Mouse (Mus musculus) ES-E14 (cell line): ENCODE measurements around the gene Stkld1. TPM values are rescaled to one million over a fixed set of nuclear protein-coding genes. Genes with fewer than 3 reads are reported as not detected.
A peak's percentile ranks its signal among the peaks of the same experiment; 100 is the strongest.

Source experiments
- DNase-seq: peaks from one replicate; pipeline ENCODE4 v3.0.0-alpha.2; 2013; ENCODE audit warnings: low read depth, low spot score
- H3K27ac ChIP-seq: 2 replicates; pipeline ENCODE4 v1.5.1; 2012; ENCODE audit warnings: low read depth, mild to moderate bottlenecking, low read length, moderate library complexity, mixed read lengths; ENCODE audit not compliant: poor library complexity, insufficient read depth, severe bottlenecking
- H3K36me3 ChIP-seq: 2 replicates; pipeline ENCODE4 v1.6.1; 2012; ENCODE audit warnings: mild to moderate bottlenecking, low read length, moderate library complexity, mixed read lengths; ENCODE audit not compliant: control insufficient read depth, poor library complexity, insufficient read depth, severe bottlenecking
- H3K4me1 ChIP-seq, 2 experiments: fragments of 150-350 bp in 1 of 2; sonication (generic) in 1 of 2; 2 replicates each; pipeline ENCODE4 v1.6.1; 2012; ENCODE audit warnings: low read length in 2 of 2, mild to moderate bottlenecking in 1 of 2, mixed read lengths in 1 of 2; ENCODE audit not compliant: control insufficient read depth in 2 of 2, insufficient read depth in 2 of 2, poor library complexity in 1 of 2
- H3K4me3 ChIP-seq, 2 experiments: fragments of 150-350 bp in 1 of 2; sonication (generic) in 1 of 2; 2 replicates each; pipeline ENCODE4 v1.5.1; 2012; ENCODE audit warnings: low read length in 2 of 2, low read depth in 1 of 2, mild to moderate bottlenecking in 1 of 2, mixed read lengths in 1 of 2; ENCODE audit not compliant: insufficient read depth in 1 of 2, poor library complexity in 1 of 2, severe bottlenecking in 1 of 2
- H3K9ac ChIP-seq: 2 replicates; pipeline ENCODE4 v1.6.1; 2012; ENCODE audit warnings: low read depth, mild to moderate bottlenecking, low read length, mixed read lengths; ENCODE audit not compliant: poor library complexity, insufficient read depth, severe bottlenecking
- H3K9me3 ChIP-seq: fragments of 150-350 bp; sonication (generic); 2 replicates; pipeline ENCODE4 v1.6.1; 2012; ENCODE audit warnings: low read depth, mild to moderate bottlenecking, low read length; ENCODE audit not compliant: control insufficient read depth, insufficient read depth
- CHD2 ChIP-seq: IDR thresholded peaks from 2 replicates; pipeline ENCODE4 v1.6.1; 2014; ENCODE audit warnings: mild to moderate bottlenecking, low read depth, low read length, inconsistent platforms
- HCFC1 ChIP-seq: IDR thresholded peaks from 2 replicates; pipeline ENCODE4 v1.6.1; 2012; ENCODE audit warnings: low read length, inconsistent platforms, borderline replicate concordance; ENCODE audit not compliant: insufficient read depth
- MAFK ChIP-seq: IDR thresholded peaks from 2 replicates; pipeline ENCODE4 v1.6.1; 2014; ENCODE audit warnings: mild to moderate bottlenecking, low read depth, low read length, inconsistent platforms; ENCODE audit not compliant: insufficient read depth
- ZC3H11A ChIP-seq: IDR thresholded peaks from 2 replicates; pipeline ENCODE4 v1.6.1; 2012; ENCODE audit warnings: low read depth, mild to moderate bottlenecking, inconsistent platforms, low read length, borderline replicate concordance
- ZNF384 ChIP-seq: IDR thresholded peaks from 2 replicates; pipeline ENCODE4 v1.6.1; 2012; ENCODE audit warnings: low read depth, low read length, inconsistent platforms
- in situ Hi-C, 2 experiments: fragments of 600-800 bp; cut with MboI; formaldehyde crosslinking; loops; one replicate each; pipeline ENCODE4 v1.15.1; 2025; ENCODE audit warnings: low sequenced_read_pairs in 2 of 2, inconsistent platforms in 1 of 2; ENCODE audit not compliant: unreplicated experiment in 2 of 2
- total RNA-seq: library from RNA; depleted of rRNA; stranded (reverse); fragments of 300-350 nt; gene quantifications from 2 replicates; pipeline ENCODE4 v1.2.3, GENCODE M21; 2012

Stkld1 gene
- total RNA-seq, 1 experiment, result not detected

- Histone ChIP-seq H3K9ac (peak within 1 kb of the TSS; percentile 89), H3K36me3 (peaks cover 22% of the 10 kb centered on the region), H3K4me3 (peak within 1 kb of the TSS; percentile 79 to 93), H3K9me3 (no peaks in the 10 kb centered on the region), H3K27ac (peak within 1 kb of the TSS; percentile 89), H3K4me1 (peaks cover 0 to 5% of the 10 kb centered on the region in 2 experiments; a peak in 1 of 4 replicates)
- DNase-seq, result peak; percentile 92
- TF ChIP-seq MAFK (no peak), HCFC1 (peak; percentile 72; the same call in 1 of the 2 replicates), CHD2 (no peak)
- in situ Hi-C loops, result no loop called here
These were observed 30.3 kb downstream of the Stkld1 start, which contains the start of gene Rexo4 for GRCm38 (mm10) chr2:26963923-26964723. Gene Rexo4, minus strand, starts transcription at chr2:26964386.

- no peak for DNase-seq
- H3K27ac ChIP-seq, result no peak overlapping the region
- in situ Hi-C loops, result no loop called here
These were observed 31.0 kb downstream of the Stkld1 start for GRCm38 (mm10) chr2:26964724-26965370.

GRCm38 (mm10) chr2:26967262-26967661, 33.4 kb downstream of the Stkld1 start:
- H3K4me3 ChIP-seq, result no peak overlapping the region
- no peaks in the 10 kb centered on the region for H3K9me3 ChIP-seq
- DNase-seq, result no peak
- H3K4me1 ChIP-seq, result peaks cover 0 to 5% of the 10 kb centered on the region in 2 experiments; a peak in 1 of 4 replicates
- peaks cover under 1% of the 10 kb centered on the region; the same call in 1 of the 2 replicates for H3K36me3 ChIP-seq
- TF ChIP-seq MAFK (no peak), ZC3H11A (no peak)
- in situ Hi-C loops, result no loop called here
- no peak overlapping the region for H3K9ac ChIP-seq
- no peak overlapping the region for H3K27ac ChIP-seq

More at GRCm38 (mm10) chr2:26964724-26965370, 31.0 kb downstream of the Stkld1 start:
- peak overlapping the region; percentile 79 to 93 for H3K4me3 ChIP-seq
- peaks cover 18% of the 10 kb centered on the region for H3K36me3 ChIP-seq
- peak overlapping the region; percentile 80; the same call in 1 of the 2 replicates for H3K9ac ChIP-seq
- TF ChIP-seq ZNF384 (peak; percentile 65), HCFC1 (no peak), MAFK (no peak)
- H3K4me1 ChIP-seq, result peaks cover 0 to 5% of the 10 kb centered on the region in 2 experiments; a peak in 1 of 4 replicates
- no peaks in the 10 kb centered on the region for H3K9me3 ChIP-seq

- DNase-seq, result no peak
- TF ChIP-seq HCFC1, result no peak
- no peak for TF ChIP-seq MAFK
- no peak within 1 kb of the TSS for H3K27ac ChIP-seq
- no peak within 1 kb of the TSS for H3K9ac ChIP-seq
- no peaks in the 10 kb centered on the region for H3K9me3 ChIP-seq
- H3K4me1 ChIP-seq, result no peaks in the 10 kb centered on the region
- in situ Hi-C loops, result no loop called here
- H3K4me3 ChIP-seq, result no peak within 1 kb of the TSS
- H3K36me3 ChIP-seq, result no peaks in the 10 kb centered on the region
These were observed 39.3 kb downstream of the Stkld1 start, which contains the start of gene Adamts13 for GRCm38 (mm10) chr2:26973116-26973515. Gene Adamts13, plus strand, starts transcription at chr2:26973416.

- Histone ChIP-seq H3K4me1 (no peaks in the 10 kb centered on the region), H3K9me3 (no peaks in the 10 kb centered on the region), H3K4me3 (no peak overlapping the region), H3K9ac (no peak overlapping the region), H3K27ac (no peak overlapping the region), H3K36me3 (no peaks in the 10 kb centered on the region)
- in situ Hi-C loops, result no loop called here
- no peak for DNase-seq
- TF ChIP-seq CHD2 (no peak), ZC3H11A (no peak), ZNF384 (no peak), MAFK (no peak), HCFC1 (no peak)
These were observed 40.1 kb downstream of the Stkld1 start for GRCm38 (mm10) chr2:26973960-26974359.
